Mouse (Mus musculus) layer of hippocampus, postnatal 10 days (tissue): Measurements from ENCODE around the gene Ttll7. TPM values are rescaled to one million over a fixed set of nuclear protein-coding genes. Genes with fewer than 3 reads are reported as not detected.
A peak's percentile ranks its signal among the peaks of the same experiment; 100 is the strongest.

Source experiments
- DNase-seq, 2 experiments: peaks; one replicate each; pipeline ENCODE4 v3.0.0; 2021; ENCODE audit warnings: low spot score in 2 of 2
- total RNA-seq, 2 experiments: library from RNA; stranded (reverse); gene quantifications; 2 replicates each; pipeline ENCODE4 v1.2.3; 2021

Gene Ttll7
- total RNA-seq, 2 experiments from 2014 or later: 78.7 to 88.3 TPM

DNA sequence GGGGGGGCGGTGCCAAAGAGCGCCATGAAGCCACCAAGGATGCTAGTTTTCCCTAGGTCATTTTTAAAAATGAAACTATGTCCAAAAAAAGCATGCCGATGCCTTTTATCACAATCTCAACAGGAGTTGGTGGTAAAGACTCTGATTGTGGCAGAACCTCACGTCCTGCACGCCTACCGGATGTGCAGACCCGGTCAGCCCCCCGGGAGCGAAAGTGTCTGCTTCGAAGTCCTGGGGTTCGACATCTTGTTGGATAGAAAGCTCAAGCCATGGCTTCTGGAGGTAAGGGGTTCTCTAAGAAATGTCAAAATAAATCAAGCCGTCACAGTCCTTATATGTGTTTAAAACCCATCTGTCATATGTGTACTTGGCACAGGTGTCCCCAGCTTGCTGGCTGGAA is 60.9 kb downstream of the Ttll7 start:
- DNase-seq: no peak

DNA sequence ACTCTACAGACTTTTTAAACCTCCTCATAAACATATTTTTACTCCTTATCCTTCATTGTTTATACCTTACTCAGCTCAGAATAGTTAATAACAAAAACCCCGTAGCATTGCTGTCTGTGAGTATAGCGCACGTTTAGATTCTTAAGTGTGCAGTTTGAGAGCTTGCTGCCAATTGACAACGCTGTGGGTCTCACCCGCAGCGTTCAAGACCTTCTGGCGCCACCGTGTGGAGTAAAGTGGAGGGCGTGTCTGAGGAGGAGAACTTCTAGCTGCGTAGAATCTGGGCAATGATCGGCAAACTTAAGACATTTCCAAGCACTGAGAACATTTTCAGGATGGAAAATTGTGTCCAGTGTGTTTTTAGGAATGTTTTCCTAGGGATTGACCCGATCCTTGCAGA is 62.6 kb downstream of the Ttll7 start:
- peak; percentile 88 to 89 for DNase-seq

- no peak for DNase-seq
Measured at GRCm38 (mm10) chr3:146917891-146918290, 65.7 kb downstream of the Ttll7 start.

- DNase-seq: peak; percentile 72 to 79
Measured at GRCm38 (mm10) chr3:146918323-146918722, 66.2 kb downstream of the Ttll7 start.

DNA sequence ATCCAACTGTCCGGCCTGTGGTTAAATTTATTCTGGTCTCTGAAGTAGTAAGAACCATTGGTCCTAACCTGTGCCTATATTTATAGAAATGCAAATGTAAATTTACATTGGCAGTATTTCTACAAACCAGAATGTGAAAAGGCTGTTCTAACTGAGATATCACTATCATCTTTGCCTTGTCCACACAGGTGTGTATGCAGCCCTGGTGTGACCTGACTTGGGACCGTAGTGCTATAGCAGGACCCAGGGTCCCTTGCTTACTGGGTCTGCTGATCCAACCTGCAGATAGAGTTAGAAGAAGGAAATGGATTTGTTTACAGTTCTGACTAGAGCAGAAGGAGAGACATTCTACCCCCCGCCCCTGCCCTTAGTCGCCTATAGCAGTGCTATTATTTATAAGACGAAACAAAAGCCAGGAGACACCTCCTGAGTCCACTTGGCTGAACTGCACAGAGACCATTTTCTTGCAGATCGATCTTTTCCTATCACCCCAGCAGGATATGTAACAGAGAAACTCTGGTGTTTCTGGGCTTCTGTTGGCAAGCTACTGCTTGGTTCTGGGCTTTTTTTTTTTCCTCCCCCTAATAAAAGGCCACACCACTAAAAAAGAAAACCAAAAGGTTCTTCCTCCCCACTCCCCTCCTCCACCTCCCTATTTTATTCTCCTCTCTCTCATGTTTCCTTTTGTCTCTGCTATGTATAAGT is 75.3 kb downstream of the Ttll7 start:
- DNase-seq: no peak

DNA sequence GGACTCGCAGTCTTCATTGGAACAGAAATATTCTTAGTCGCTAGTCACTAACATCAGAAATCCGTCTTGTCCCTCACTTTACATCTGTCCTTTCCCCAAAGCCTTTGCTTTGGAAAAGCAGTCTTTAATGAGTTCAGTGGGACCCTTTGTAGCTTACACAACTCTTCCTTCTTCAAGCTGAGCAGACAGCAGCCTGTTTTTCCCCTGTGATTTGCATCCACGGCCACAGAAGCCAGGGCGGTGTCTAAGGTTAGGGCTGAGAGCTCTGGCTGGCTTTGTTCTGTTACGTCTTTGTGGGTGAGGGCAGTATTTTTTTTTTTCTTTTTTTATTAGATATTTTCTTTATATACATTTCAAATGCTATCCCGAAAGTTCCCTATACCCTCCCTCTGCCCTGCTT is 76.0 kb downstream of the Ttll7 start:
- no peak for DNase-seq

DNA sequence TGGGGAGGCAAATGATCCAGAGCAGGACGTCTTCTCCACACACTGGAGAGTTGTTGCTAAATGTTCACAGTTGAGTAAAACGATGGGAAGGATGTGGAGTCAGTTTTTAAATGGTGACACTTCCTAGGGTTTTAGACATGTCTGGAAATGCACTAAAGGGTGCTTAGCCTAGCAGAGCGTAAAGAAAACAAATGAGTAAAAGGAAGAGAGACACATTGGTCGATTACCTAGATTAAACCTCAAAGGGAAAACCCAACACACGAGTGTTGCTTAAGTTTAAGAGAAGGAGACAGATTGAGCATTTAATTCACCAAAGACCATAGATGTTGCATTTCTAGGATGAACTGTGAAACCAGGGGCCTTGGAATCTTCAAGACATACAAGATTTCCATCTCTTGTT is 76.8 kb downstream of the Ttll7 start:
- no peak for DNase-seq

- no peak for DNase-seq
Measured at GRCm38 (mm10) chr3:146931190-146931589, 79.0 kb downstream of the Ttll7 start.

DNA sequence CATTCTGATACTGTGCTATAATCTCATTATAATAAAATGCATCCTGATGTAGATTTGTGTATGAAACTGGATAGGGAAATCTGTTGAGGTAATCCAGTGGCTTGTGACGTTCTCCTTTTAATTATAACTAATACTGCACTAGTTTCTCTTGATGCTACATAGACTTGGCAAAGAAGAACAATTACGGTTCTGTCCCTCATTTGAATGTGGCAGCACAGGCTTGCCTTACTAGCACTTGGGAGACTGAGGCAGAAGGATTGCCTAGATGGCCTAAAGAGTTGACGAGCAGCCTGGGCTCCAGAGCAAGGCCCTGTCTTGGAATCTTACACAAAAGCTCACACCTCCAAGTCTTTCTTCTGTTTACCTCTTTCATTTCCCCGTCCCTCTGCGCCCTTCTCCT is 80.3 kb downstream of the Ttll7 start:
- no peak for DNase-seq

DNA sequence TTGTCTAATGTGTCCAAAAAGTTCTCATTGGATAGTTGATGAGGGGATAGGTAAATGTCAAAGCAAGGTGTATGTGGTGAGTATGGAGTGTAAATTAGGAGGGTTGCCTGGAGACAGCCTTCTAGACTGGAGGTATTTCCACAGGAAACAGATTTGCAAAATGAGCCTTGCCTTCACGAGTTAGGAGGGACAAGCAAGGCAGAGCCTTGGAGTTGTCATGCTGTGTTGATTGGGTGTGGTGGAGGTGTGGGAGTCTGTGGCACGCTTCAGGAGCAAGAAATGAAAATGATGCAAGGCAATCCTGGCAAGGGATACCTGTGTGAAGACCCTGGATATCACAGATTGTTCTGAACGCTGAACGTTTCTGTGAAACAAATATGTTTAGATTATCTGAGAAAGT is 84.7 kb downstream of the Ttll7 start:
- no peak for DNase-seq

DNA sequence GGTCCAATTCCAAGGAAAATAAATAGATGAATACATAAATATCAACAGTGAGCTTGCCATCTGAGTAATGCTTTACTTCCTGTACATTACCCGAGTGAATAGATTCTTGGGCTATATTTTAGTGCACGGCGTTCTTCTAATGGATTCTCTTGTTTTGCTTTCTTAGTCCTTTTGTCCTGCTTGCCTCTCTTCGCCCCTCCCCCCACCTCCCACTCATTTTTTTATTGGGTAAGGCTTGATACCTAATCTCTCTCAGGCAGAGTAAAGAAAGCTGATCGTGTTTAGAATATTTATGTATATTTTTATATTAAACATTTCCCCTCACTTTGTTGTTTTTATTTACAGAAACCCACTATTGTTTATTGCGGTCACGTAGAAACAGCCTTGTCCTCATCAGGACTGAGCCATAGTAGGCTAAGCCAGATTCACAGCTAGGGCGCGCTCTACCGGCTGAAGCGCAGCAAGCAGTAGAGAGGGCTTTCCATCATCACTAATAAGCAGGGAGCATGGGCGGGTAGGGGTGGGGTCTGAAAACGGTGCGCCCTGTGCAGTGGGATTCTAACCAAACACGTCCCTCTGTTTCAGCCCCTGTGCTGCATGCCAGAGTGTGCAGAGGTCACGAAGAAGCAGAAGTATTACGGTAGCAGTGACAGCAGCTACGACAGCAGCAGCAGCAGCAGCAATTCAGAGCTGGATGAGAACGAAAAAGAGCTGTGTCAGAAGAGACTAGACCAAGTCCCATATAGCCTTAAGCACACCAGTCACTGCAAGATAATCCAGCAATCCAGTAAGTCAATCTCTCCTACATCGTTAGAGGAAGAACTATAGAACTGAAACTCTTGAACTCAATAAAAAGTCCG is 87.5 kb downstream of the Ttll7 start:
- DNase-seq: peak; percentile 36 to 48

GRCm38 (mm10) chr3:146943101-146943500 is 90.9 kb downstream of the Ttll7 start:
- DNase-seq: no peak

DNA sequence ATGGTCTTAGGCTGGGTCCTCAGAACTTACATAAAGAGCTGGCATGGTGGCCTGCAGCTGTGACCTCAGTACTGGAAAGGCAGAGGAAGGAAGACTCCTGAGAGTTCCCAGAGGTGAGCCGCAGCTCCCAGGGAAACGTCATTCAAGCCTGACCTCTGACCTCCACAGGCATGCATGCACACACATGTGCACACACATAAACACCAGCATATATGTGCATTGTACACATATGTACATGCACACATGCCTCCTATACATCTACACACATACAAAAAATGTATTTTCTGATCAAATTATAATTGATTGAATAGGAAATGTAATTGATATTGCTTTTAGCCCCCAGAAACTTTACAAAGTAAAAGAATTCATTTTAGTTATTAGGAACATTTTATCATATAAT is 93.2 kb downstream of the Ttll7 start:
- no peak for DNase-seq

- peak; percentile 71 to 80 for DNase-seq
Measured at GRCm38 (mm10) chr3:146945887-146946286, 93.7 kb downstream of the Ttll7 start.

GRCm38 (mm10) chr3:146946641-146947040 is 94.5 kb downstream of the Ttll7 start:
- DNase-seq: no peak

DNA sequence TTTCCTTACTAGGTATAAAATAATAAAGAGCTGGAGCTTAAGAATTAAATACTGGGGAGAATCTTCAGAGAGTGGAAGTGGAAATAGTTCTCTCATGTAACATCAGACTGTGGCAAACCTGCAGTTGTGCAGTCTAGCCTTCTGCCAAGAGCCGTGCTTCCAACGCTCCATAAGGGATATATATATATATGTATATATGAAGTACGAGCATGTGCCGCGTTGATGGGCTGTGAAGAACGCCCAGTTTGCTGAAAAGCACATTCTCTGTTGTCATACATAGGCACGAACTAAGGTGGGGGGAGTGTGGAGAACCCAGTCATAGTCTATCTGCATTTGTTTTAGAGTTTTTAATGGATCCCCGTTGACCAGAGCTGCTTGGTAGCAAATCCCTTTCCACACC is 104.6 kb downstream of the Ttll7 start:
- DNase-seq: no peak

- no peak for DNase-seq
Measured at GRCm38 (mm10) chr3:146962838-146963237, 110.7 kb downstream of the Ttll7 start.

DNA sequence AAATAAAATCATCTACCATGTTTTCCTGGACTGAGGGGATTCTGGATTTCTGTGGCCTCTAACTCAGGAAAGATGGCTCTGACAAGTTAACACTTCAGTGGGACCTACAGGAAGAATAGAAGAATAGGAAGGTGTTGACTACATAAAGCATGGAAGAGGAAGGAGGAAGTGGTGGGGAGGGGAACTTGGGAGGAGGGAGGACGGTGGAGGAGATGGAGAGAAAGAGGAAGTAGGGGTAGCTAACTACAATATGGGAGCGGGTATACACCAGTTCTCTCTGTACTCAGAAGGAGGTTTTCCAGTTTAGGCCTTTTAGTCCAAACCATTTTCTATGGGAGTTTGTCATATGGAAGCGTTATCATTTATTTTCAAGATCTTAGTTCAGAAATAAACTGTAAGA is 112.2 kb downstream of the Ttll7 start:
- DNase-seq: no peak

DNA sequence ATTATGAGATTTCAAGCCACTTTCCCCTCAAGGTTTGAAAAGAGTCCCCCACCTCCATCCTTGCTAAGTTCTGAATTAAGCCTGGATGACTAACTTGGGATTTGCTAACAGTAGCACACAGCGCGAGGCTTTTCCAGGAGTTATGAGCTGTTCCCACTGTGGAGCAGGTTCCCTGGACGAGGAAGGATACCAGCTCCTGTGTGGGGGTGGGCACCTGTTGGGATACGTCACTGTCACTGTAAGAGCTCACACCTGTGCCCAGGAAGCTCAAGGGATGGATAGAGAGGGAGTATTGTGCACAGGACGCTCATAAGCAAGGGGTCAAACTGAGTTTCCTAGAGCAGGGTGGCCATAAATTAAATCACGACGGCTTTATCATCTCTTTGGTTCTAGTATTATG is 115.1 kb downstream of the Ttll7 start:
- no peak for DNase-seq

- no peak for DNase-seq
Measured at GRCm38 (mm10) chr3:146967834-146968233, 115.7 kb downstream of the Ttll7 start.

DNA sequence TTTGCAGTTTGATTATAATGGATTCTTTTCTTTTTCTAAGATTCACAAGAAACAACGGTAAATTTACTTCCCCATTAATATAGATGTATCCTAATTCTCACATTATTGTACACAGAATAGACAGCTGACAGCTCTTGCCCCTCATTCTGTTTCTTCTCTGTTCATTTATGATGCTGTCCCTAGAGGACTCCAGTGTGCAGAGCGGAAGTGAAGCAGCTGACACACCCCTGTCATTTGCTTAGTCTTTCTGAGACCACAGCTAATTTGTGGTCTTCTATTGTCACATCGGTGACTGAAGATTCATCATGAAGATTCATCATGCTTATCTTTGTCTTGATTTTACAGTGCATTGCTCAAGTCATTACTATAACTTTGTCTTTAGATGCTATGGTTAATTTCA is 126.1 kb downstream of the Ttll7 start:
- DNase-seq: no peak

DNA sequence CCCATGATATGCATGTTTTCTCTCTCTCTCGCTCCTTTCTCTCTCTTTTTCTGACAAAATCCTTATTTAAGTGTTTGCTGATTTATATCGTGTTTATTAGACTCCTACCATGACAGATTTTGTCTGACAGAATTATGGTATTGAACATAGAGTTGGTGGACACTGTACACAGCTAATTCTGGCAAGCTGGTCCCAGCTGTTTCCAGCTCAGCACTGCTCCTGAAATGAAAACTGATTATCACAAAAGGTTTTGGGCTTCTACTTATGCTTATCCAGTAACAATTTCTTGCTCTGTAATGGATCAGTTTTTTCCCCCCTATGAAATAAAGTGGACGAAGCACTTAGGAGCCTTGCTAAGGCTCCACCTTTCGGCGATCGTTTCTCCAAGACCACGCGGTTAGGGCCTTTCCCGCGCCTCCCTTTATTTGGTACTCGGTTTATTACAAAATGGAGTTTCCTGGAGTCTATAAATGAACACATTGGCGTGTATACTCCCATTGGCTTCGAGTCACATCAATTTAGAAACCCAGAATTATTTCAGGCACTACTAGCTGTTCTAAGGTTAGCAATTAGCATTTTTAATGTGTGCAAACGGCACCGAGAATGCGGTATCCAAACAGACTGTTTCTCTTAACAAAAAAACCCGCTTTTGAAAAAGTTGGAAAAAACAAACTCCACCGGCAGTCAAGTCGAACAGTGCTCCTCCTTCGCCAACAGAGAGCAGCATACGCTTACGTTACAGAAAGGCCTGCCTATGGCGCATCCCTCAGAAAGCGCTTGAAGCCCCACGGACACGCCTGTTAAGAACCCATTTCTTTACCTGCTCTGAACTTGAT is 141.9 kb downstream of the Ttll7 start:
- peak; percentile 40 to 61 for DNase-seq
